Mouse (Mus musculus): ENCODE results near the gene Hist1h4k. TPM values are rescaled to one million over a fixed set of nuclear protein-coding genes. Genes with fewer than 3 reads are reported as not detected.

The Hist1h4k gene
- polyA plus RNA-seq, 1 experiment from 2014 or later: 3.0 TPM

DNA sequence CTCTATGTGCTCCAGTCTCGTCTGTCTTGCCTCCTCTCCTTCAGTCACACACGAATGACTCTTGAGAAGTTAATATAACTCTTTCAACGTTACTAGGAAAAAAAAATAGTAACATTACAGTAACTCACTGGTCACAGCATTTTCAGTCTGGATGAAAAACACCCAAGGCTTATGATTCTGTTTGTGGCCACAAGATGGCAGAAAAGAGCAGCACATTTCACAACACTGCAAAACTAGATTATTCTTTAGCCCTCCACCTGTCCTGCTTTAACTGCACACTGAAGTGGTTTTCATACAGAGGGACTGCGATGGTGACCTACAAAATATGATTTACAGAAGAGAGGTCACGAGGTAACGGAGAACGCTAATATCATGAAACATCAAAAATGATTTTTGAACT, 35.6 kb downstream of the Hist1h4k start:
- Histone ChIP-seq H3K4me3 (replicated peaks) (peak overlapping the region; percentile 49), H3K36me3 (no peaks in the 10 kb centered on the region), H3K4me2 (replicated peaks) (peak overlapping the region; percentile 77), H3K9me3 (no peaks in the 10 kb centered on the region), H3K4me1 (replicated peaks) (peaks cover 33% of the 10 kb centered on the region), H3K27ac (peak overlapping the region; percentile 96; the same call in 1 of the 2 replicates), H3K9ac (replicated peaks) (peak overlapping the region; percentile 65; the same call in 1 of the 2 replicates), H3K27me3 (no peaks in the 10 kb centered on the region)
- no peak for ATAC-seq
- under 1% methylated on average over 7 of the region's 7 CpGs for WGBS

- Histone ChIP-seq H3K36me3 (no peaks in the 10 kb centered on the region), H3K9me3 (no peaks in the 10 kb centered on the region), H3K4me1 (replicated peaks) (peaks cover 16% of the 10 kb centered on the region), H3K27ac (no peak overlapping the region), H3K4me3 (replicated peaks) (peak overlapping the region; percentile 44), H3K4me2 (replicated peaks) (peak overlapping the region; percentile 68), H3K9ac (replicated peaks) (peak overlapping the region; percentile 42; the same call in 1 of the 2 replicates), H3K27me3 (no peaks in the 10 kb centered on the region)
- no peak for ATAC-seq
- 20% methylated on average over 4 of the region's 4 CpGs for WGBS
Measured at GRCm38 (mm10) chr13:21711698-21712097, 38.6 kb downstream of the Hist1h4k start.

DNA sequence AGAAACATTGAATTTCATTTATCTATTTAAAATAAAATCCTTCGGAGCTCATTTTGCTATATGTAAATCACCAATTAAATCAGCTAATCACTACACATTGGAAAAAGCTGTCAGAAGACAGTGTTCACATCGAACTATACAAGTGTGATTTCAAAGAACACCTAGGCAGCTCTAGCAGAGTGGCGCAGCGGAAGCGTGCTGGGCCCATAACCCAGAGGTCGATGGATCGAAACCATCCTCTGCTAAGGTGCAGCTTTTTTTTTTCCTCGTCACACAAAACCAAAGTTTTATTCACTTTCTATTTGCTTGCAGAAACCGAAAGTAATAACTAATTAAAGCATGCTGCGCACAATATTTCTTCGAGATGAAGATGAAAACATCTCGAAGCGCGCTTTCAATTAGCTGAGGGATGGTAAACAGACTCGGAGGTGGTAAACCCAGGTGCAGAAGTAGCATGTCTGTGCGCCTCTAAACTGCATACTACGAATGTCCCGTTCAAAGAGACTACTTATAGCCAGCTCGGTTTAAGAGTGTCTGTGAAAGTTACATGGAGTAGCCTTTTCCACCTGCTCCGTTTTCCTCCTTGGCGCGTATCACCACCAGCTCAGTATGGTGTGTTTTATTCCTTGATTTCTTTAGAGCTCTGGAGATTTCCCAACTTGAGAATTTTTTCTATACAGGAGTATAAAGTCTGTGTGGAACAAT, 39.3 kb downstream of the Hist1h4k start:
- H3K27me3 ChIP-seq: no peaks in the 10 kb centered on the region
- peak overlapping the region; percentile 44 for H3K4me3 ChIP-seq (replicated peaks)
- H3K36me3 ChIP-seq: no peaks in the 10 kb centered on the region
- no peaks in the 10 kb centered on the region for H3K9me3 ChIP-seq
- WGBS: 2% methylated on average over 22 of the region's 22 CpGs
- no peak overlapping the region for H3K27ac ChIP-seq
- H3K4me1 ChIP-seq (replicated peaks): peaks cover 16% of the 10 kb centered on the region
- ATAC-seq: peak; percentile 76
- peak overlapping the region; percentile 68 for H3K4me2 ChIP-seq (replicated peaks)
- peak overlapping the region; percentile 42 for H3K9ac ChIP-seq (replicated peaks)

DNA sequence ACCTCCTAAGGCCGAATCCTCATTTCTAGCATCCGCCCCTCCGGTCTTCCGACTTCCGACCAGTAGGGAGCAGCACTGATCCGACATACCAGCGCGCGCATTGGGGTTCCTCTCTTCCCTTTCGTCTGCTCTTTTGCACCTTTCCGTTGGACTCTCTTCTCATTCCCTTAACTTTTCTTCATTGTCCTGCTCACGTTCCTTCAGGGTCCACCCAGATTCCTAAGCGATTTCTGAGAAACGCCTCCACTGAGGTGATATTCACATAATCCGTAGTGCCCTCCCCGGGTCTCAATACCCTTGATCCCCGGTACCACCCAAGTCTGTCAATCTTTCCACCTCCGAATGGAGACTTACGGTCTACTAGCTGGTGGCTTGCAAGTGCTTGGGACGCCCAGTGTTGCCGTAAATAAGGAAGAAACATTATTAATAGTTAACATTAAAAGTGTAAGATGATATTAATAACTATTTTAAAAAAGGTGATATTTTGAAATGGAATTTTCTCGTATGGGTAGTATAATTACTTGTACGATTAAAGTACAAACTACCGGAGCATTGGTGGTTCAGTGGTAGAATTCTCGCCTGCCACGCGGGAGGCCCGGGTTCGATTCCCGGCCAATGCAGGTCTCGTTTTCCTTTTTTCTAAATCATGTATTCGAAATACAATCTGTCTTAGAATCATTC, 40.1 kb downstream of the Hist1h4k start:
- Histone ChIP-seq H3K36me3 (no peaks in the 10 kb centered on the region), H3K4me3 (replicated peaks) (peak overlapping the region; percentile 64), H3K4me1 (replicated peaks) (peaks cover 12% of the 10 kb centered on the region), H3K9ac (replicated peaks) (peak overlapping the region; percentile 60), H3K4me2 (replicated peaks) (peak overlapping the region; percentile 47), H3K9me3 (no peaks in the 10 kb centered on the region), H3K27ac (peak overlapping the region; percentile 72), H3K27me3 (no peaks in the 10 kb centered on the region)
- WGBS: under 1% methylated on average over 32 of the region's 32 CpGs
- peak; percentile 83 for ATAC-seq

- H3K9me3 ChIP-seq: no peaks in the 10 kb centered on the region
- no peak overlapping the region for H3K27ac ChIP-seq
- no peak for ATAC-seq
- no peak overlapping the region for H3K4me2 ChIP-seq (replicated peaks)
- no peak overlapping the region for H3K4me3 ChIP-seq (replicated peaks)
- no peak overlapping the region for H3K9ac ChIP-seq (replicated peaks)
- WGBS: 74% methylated on average over 4 of the region's 4 CpGs
- H3K27me3 ChIP-seq: no peaks in the 10 kb centered on the region
- no peaks in the 10 kb centered on the region for H3K36me3 ChIP-seq
- H3K4me1 ChIP-seq (replicated peaks): peaks cover 7% of the 10 kb centered on the region; the same call in 1 of the 2 replicates
Measured at GRCm38 (mm10) chr13:21706669-21707068, 43.6 kb downstream of the Hist1h4k start.

Small RNA genes within 50 kb of the gene (microRNA-seq; reads per million reads assigned to microRNA genes)
- gene Gm44346 (not detected), gene Gm44357 (not detected), gene Gm44367 (not detected), gene Gm44454 (not detected)

Other genes starting within 250 kb of the Hist1h4k start
- gene Gm11273, start 249.1 kb downstream of the Hist1h4k start, polyA plus RNA-seq (2015; fragmentation: Nextera tagmentation; extraction: Ambion mirVana): 5.9 and 7.4 TPM in 2 replicates
- gene Zkscan8, start 219.4 kb downstream of the Hist1h4k start, polyA plus RNA-seq (2015; fragmentation: Nextera tagmentation; extraction: Ambion mirVana): 6.7 and 7.1 TPM in 2 replicates
- 0.17 and 0.23 TPM in 2 replicates for gene Olfr1366, start 207.7 kb downstream of the Hist1h4k start, polyA plus RNA-seq (2015; fragmentation: Nextera tagmentation; extraction: Ambion mirVana)
- 0.05 TPM in 1 of 2 replicates, not detected in the other for gene Olfr1535, start 190.6 kb downstream of the Hist1h4k start, polyA plus RNA-seq (2015; fragmentation: Nextera tagmentation; extraction: Ambion mirVana)
- not detected in 2 replicates for gene Olfr1364, start 168.7 kb downstream of the Hist1h4k start, polyA plus RNA-seq (2015; fragmentation: Nextera tagmentation; extraction: Ambion mirVana)
- gene Olfr1362, start 136.5 kb downstream of the Hist1h4k start, polyA plus RNA-seq (2015; fragmentation: Nextera tagmentation; extraction: Ambion mirVana): not detected in 2 replicates
- gene Olfr11, start 108.0 kb downstream of the Hist1h4k start, polyA plus RNA-seq (2015; fragmentation: Nextera tagmentation; extraction: Ambion mirVana): 0.05 TPM in 1 of 2 replicates, not detected in the other
- gene Olfr1361, start 87.1 kb downstream of the Hist1h4k start, polyA plus RNA-seq (2015; fragmentation: Nextera tagmentation; extraction: Ambion mirVana): not detected in 2 replicates
- gene Olfr1360, start 73.1 kb downstream of the Hist1h4k start, polyA plus RNA-seq (2015; fragmentation: Nextera tagmentation; extraction: Ambion mirVana): not detected in 2 replicates
- not detected in 2 replicates for gene Olfr1359, start 52.4 kb downstream of the Hist1h4k start, polyA plus RNA-seq (2015; fragmentation: Nextera tagmentation; extraction: Ambion mirVana)
- gene Hist1h2bl, start 34.4 kb downstream of the Hist1h4k start, polyA plus RNA-seq (2015; fragmentation: Nextera tagmentation; extraction: Ambion mirVana): 1.8 TPM in 1 of 2 replicates, not detected in the other
- gene Hist1h2ai, start 34.1 kb downstream of the Hist1h4k start, polyA plus RNA-seq (2015; fragmentation: Nextera tagmentation; extraction: Ambion mirVana): 12.9 and 37.4 TPM in 2 replicates
- 10.8 and 11.5 TPM in 2 replicates for gene Hist1h3h, start 32.8 kb downstream of the Hist1h4k start, polyA plus RNA-seq (2015; fragmentation: Nextera tagmentation; extraction: Ambion mirVana)
- gene Hist1h2bm, start 28.5 kb downstream of the Hist1h4k start, polyA plus RNA-seq (2015; fragmentation: Nextera tagmentation; extraction: Ambion mirVana): 3.7 and 4.2 TPM in 2 replicates
- 0.82 and 1.0 TPM in 2 replicates for gene Hist1h4j, start 15.4 kb downstream of the Hist1h4k start, polyA plus RNA-seq (2015; fragmentation: Nextera tagmentation; extraction: Ambion mirVana)
- 22.2 and 26.2 TPM in 2 replicates for gene Hist1h2ak, start 3.3 kb upstream of the Hist1h4k start, polyA plus RNA-seq (2015; fragmentation: Nextera tagmentation; extraction: Ambion mirVana)
- 2.5 and 6.7 TPM in 2 replicates for gene Hist1h2bn, start 3.6 kb upstream of the Hist1h4k start, polyA plus RNA-seq (2015; fragmentation: Nextera tagmentation; extraction: Ambion mirVana)
- 11.8 and 15.6 TPM in 2 replicates for gene Hist1h1b, start 30.1 kb upstream of the Hist1h4k start, polyA plus RNA-seq (2015; fragmentation: Nextera tagmentation; extraction: Ambion mirVana)
- gene Hist1h3i, start 32.9 kb upstream of the Hist1h4k start, polyA plus RNA-seq (2015; fragmentation: Nextera tagmentation; extraction: Ambion mirVana): 79.2 and 91.2 TPM in 2 replicates
- 8.5 TPM in 1 of 2 replicates, not detected in the other for gene Hist1h2an, start 36.7 kb upstream of the Hist1h4k start, polyA plus RNA-seq (2015; fragmentation: Nextera tagmentation; extraction: Ambion mirVana)
- 0.66 and 1.7 TPM in 2 replicates for gene Hist1h2bp, start 37.0 kb upstream of the Hist1h4k start, polyA plus RNA-seq (2015; fragmentation: Nextera tagmentation; extraction: Ambion mirVana)
- 11.1 and 13.1 TPM in 2 replicates for gene Hist1h2bq, start 59.7 kb upstream of the Hist1h4k start, polyA plus RNA-seq (2015; fragmentation: Nextera tagmentation; extraction: Ambion mirVana)
- not detected in 2 replicates for gene Hist1h2ao, start 60.0 kb upstream of the Hist1h4k start, polyA plus RNA-seq (2015; fragmentation: Nextera tagmentation; extraction: Ambion mirVana)
- not detected in 2 replicates for gene Hist1h4m, start 61.2 kb upstream of the Hist1h4k start, polyA plus RNA-seq (2015; fragmentation: Nextera tagmentation; extraction: Ambion mirVana)
- gene Hist1h4n, start 81.7 kb upstream of the Hist1h4k start, polyA plus RNA-seq (2015; fragmentation: Nextera tagmentation; extraction: Ambion mirVana): 11.0 and 11.2 TPM in 2 replicates
- 1,729 and 1,932 TPM in 2 replicates for gene Hist1h2ap, start 83.0 kb upstream of the Hist1h4k start, polyA plus RNA-seq (2015; fragmentation: Nextera tagmentation; extraction: Ambion mirVana)
- 11.3 and 12.2 TPM in 2 replicates for gene Hist1h2br, start 83.2 kb upstream of the Hist1h4k start, polyA plus RNA-seq (2015; fragmentation: Nextera tagmentation; extraction: Ambion mirVana)
- gene Zfp184, start 194.6 kb upstream of the Hist1h4k start, polyA plus RNA-seq (2015; fragmentation: Nextera tagmentation; extraction: Ambion mirVana): 20.5 and 22.3 TPM in 2 replicates
- not detected in 2 replicates for gene Pom121l2, start 230.7 kb upstream of the Hist1h4k start, polyA plus RNA-seq (2015; fragmentation: Nextera tagmentation; extraction: Ambion mirVana)

Data from midbrain, embryonic 13.5 days (tissue).